Mouse (Mus musculus): ENCODE data around the gene Stx4a. TPM values are rescaled to one million over a fixed set of nuclear protein-coding genes. Genes with fewer than 3 reads are reported as not detected.
"Not testable (repeated sequence)": the region's sequence is repeated elsewhere in the genome, so short reads cannot be mapped to it uniquely, and the experiment has no call there.

The Stx4a gene
- polyA plus RNA-seq, 1 experiment from 2014 or later = 18.9 TPM

DNA sequence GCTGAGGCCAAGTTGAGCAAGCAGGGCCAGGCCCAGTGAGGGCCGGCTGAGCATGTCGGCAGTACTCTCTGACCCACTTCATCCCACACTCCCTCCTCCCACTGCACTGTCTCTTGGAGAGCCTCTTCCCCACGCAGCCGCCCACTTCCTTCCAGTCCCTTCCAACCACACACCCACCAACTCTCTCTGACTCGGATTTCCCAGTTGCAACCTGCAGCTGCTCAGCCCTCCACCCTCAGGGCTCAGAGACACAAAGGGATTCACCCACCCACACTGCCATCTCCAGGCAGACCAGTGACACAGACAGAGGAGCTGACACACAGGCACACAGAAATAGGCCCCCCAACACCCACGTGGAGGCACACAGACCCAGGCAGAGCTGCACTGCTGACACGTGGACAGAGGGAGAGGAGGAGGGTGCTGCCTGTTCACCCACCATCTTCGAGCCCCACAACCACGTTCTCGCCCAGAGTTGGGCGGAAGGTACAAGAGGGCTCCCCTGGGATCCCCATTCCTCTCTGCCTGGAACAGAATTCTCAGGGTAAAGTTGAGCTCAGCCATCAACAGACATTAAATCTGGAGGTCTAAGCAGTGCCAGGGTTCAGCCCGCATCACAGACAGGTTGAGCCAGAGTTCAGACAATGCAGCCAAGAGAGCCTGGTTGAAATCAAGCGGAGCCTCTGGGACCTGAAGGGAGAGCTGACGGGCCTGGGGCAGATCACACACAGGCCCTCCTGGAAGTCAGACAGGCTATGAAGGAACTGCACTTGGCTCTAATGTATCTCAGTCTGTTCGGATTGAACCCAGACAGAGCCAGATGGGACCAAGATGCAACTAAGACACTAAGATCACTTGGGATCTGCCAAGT lies 7.9 kb upstream of the Stx4a start:
- no peak for ATAC-seq (ENCODE audit: low read depth)
- Histone ChIP-seq H3K27me3 (no peaks in the 10 kb centered on the region), H3K4me1 (replicated peaks) (peaks cover 6% of the 10 kb centered on the region; the same call in 1 of the 2 replicates), H3K4me2 (no peak overlapping the region), H3K36me3 (peaks cover 49% of the 10 kb centered on the region), H3K4me3 (no peak overlapping the region), H3K9me3 (no peaks in the 10 kb centered on the region), H3K27ac (replicated peaks) (no peak overlapping the region), H3K9ac (peak overlapping the region; percentile 26)
- WGBS = 66% methylated on average over 15 of the region's 15 CpGs

DNA sequence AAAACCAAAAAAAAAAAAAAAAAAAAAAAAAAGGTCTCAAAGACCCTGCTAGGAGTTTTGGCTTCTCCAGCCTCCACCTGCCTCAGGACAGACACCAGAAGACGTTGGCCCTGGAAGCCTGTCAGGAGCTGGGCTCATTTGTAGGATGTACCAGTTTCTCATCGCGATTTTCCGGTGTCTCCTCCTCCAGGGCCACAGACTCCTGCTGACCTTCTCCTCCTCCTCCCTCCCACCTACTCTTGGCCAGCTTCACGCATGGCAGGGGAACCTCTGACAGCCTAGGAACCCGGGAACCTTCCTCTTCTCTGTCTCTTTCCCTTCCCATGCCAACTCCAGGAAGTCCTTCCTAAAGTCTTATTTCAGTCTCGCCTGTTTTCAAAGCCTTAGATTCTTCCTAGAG lies 7.0 kb upstream of the Stx4a start:
- ATAC-seq (ENCODE audit: low read depth) = no peak
- H3K27ac ChIP-seq (replicated peaks) = no peak overlapping the region
- H3K4me1 ChIP-seq (replicated peaks) = peaks cover 12% of the 10 kb centered on the region; the same call in 1 of the 2 replicates
- no peak overlapping the region for H3K4me3 ChIP-seq
- no peaks in the 10 kb centered on the region for H3K9me3 ChIP-seq
- H3K27me3 ChIP-seq = no peaks in the 10 kb centered on the region
- H3K4me2 ChIP-seq = no peak overlapping the region
- WGBS = 79% methylated on average over 7 of the region's 7 CpGs
- H3K9ac ChIP-seq = no peak overlapping the region
- peaks cover 42% of the 10 kb centered on the region for H3K36me3 ChIP-seq

GRCm38 (mm10) chr7:127817776-127818175 lies 6.3 kb upstream of the Stx4a start:
- no peak overlapping the region for H3K4me2 ChIP-seq
- H3K4me3 ChIP-seq = no peak overlapping the region
- no peak overlapping the region for H3K9ac ChIP-seq
- no peak overlapping the region for H3K27ac ChIP-seq (replicated peaks)
- 91% methylated on average over 5 of the region's 5 CpGs for WGBS
- no peak for ATAC-seq (ENCODE audit: low read depth)
- peaks cover 35% of the 10 kb centered on the region for H3K36me3 ChIP-seq
- H3K4me1 ChIP-seq (replicated peaks) = peaks cover 18% of the 10 kb centered on the region
- no peaks in the 10 kb centered on the region for H3K27me3 ChIP-seq
- no peaks in the 10 kb centered on the region for H3K9me3 ChIP-seq

- Histone ChIP-seq H3K9ac (no peak overlapping the region), H3K4me3 (no peak overlapping the region), H3K27ac (replicated peaks) (no peak overlapping the region), H3K36me3 (peaks cover 9% of the 10 kb centered on the region; the same call in 1 of the 2 replicates), H3K4me2 (no peak overlapping the region), H3K4me1 (replicated peaks) (peaks cover 38% of the 10 kb centered on the region), H3K9me3 (no peaks in the 10 kb centered on the region), H3K27me3 (no peaks in the 10 kb centered on the region)
- 76% methylated on average over 13 of the region's 13 CpGs for WGBS
- no peak for ATAC-seq (ENCODE audit: low read depth)
These were observed 3.1 kb upstream of the Stx4a start for GRCm38 (mm10) chr7:127820836-127821509.

- H3K4me3 ChIP-seq = no peak overlapping the region
- no peak for ATAC-seq (ENCODE audit: low read depth)
- peaks cover 8% of the 10 kb centered on the region; the same call in 1 of the 2 replicates for H3K36me3 ChIP-seq
- H3K4me2 ChIP-seq = no peak overlapping the region
- no peak overlapping the region for H3K9ac ChIP-seq
- no peaks in the 10 kb centered on the region for H3K27me3 ChIP-seq
- H3K4me1 ChIP-seq (replicated peaks) = peaks cover 38% of the 10 kb centered on the region
- no peaks in the 10 kb centered on the region for H3K9me3 ChIP-seq
- no peak overlapping the region for H3K27ac ChIP-seq (replicated peaks)
- 90% methylated on average over 3 of the region's 3 CpGs for WGBS
These were observed 1.6 kb upstream of the Stx4a start for GRCm38 (mm10) chr7:127822494-127822893.

DNA sequence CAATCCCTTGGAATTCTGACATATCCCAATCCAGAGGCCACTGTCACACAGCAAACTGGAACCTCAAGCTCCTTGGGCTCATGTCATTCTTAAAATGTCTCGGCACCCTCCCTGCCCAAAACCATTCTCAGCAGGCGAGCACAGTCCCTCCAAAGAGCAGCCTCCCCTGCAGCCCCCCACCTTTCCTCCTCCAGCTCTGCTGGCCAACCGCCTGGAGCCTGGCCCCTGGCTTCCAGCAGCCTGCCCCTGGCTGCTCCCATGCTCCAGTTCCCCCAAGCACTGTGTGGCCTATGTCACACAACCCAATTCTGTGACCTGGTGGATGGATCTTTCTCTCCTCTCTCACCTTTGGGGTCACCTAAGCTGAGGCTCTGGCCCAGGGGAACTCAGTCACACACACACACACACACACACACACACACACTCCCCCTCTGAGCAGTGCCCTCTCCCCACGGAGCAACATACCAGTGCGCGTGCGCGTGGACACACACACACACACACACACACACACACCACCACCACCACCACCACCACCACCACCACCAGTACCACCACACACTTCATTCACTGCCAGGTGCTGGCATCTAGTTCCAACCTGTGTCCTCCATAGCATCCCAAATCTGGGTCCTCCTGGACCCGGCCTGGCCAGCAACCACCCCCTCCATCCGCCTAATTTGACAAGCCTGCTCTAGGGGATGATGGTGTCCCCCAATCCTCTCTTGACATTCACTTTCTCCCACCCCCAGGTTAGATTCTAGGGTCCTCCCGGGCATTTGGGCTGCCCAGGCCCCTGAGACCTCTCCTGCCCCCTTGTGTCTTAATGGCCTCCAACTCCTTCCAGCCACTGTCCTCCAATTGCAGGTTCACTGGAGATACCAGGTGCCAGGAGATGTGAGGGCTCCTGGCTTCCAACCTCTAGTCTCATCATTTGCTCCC lies 590 bp upstream of the Stx4a start:
- ATAC-seq (ENCODE audit: low read depth) = peak; percentile 20; the same call in 1 of the 2 replicates

GRCm38 (mm10) chr7:127835550-127835949 lies 11.5 kb downstream of the Stx4a start:
- Histone ChIP-seq H3K4me3 (no peak overlapping the region), H3K9me3 (no peaks in the 10 kb centered on the region), H3K27ac (replicated peaks) (no peak overlapping the region), H3K27me3 (no peaks in the 10 kb centered on the region), H3K4me1 (replicated peaks) (peaks cover 4% of the 10 kb centered on the region), H3K4me2 (no peak overlapping the region), H3K36me3 (no peaks in the 10 kb centered on the region), H3K9ac (no peak overlapping the region)
- no peak for ATAC-seq (ENCODE audit: low read depth)
- 87% methylated on average over 2 of the region's 2 CpGs for WGBS

More for the DNA sequence above, 590 bp upstream of the Stx4a start:
- no peaks in the 10 kb centered on the region for H3K27me3 ChIP-seq
- H3K9ac ChIP-seq = peak overlapping the region; percentile 96
- peak overlapping the region; percentile 93 for H3K27ac ChIP-seq (replicated peaks)
- peaks cover 3% of the 10 kb centered on the region; the same call in 1 of the 2 replicates for H3K36me3 ChIP-seq
- H3K9me3 ChIP-seq = no peaks in the 10 kb centered on the region
- peak overlapping the region; percentile 76 for H3K4me3 ChIP-seq
- 57% methylated on average over 6 of the region's 11 CpGs for WGBS
- peaks cover 38% of the 10 kb centered on the region for H3K4me1 ChIP-seq (replicated peaks)
- peak overlapping the region; percentile 79 for H3K4me2 ChIP-seq

- Histone ChIP-seq H3K9me3 (no peaks in the 10 kb centered on the region), H3K27ac (replicated peaks) (no peak overlapping the region), H3K27me3 (no peaks in the 10 kb centered on the region), H3K4me3 (no peak overlapping the region), H3K36me3 (no peaks in the 10 kb centered on the region), H3K4me2 (no peak overlapping the region), H3K9ac (no peak overlapping the region), H3K4me1 (replicated peaks) (peaks cover 11% of the 10 kb centered on the region)
- WGBS = 95% methylated on average over 5 of the region's 5 CpGs
- no peak for ATAC-seq (ENCODE audit: low read depth)
These were observed 13.4 kb downstream of the Stx4a start for GRCm38 (mm10) chr7:127837473-127837872.

- WGBS = 71% methylated on average over 4 of the region's 4 CpGs
- not testable (repeated sequence) for ATAC-seq (ENCODE audit: low read depth); H3K27me3 ChIP-seq; H3K4me2 ChIP-seq; H3K9me3 ChIP-seq; H3K9ac ChIP-seq; H3K27ac ChIP-seq (replicated peaks); H3K4me3 ChIP-seq; H3K36me3 ChIP-seq
- H3K4me1 ChIP-seq (replicated peaks) = peaks cover 15% of the 10 kb centered on the region
These were observed 13.8 kb downstream of the Stx4a start for GRCm38 (mm10) chr7:127837878-127838277.

GRCm38 (mm10) chr7:127840031-127840430 lies 15.9 kb downstream of the Stx4a start:
- WGBS = 90% methylated on average over 2 of the region's 2 CpGs
- H3K9me3 ChIP-seq; H3K9ac ChIP-seq; H3K27me3 ChIP-seq; ATAC-seq (ENCODE audit: low read depth); H3K4me3 ChIP-seq; H3K36me3 ChIP-seq; H3K27ac ChIP-seq (replicated peaks): not testable (repeated sequence)
- peaks cover 17% of the 10 kb centered on the region for H3K4me1 ChIP-seq (replicated peaks)
- peak overlapping the region; percentile 99 for H3K4me2 ChIP-seq

GRCm38 (mm10) chr7:127840886-127841285 lies 16.8 kb downstream of the Stx4a start:
- ATAC-seq (ENCODE audit: low read depth) = peak; percentile 16; the same call in 1 of the 2 replicates
- Histone ChIP-seq H3K4me2 (peak overlapping the region; percentile 99), H3K36me3 (peaks cover 6% of the 10 kb centered on the region; the same call in 1 of the 2 replicates), H3K4me1 (replicated peaks) (peaks cover 17% of the 10 kb centered on the region), H3K9me3 (no peaks in the 10 kb centered on the region), H3K4me3 (peak overlapping the region; percentile 70), H3K27ac (replicated peaks) (peak overlapping the region; percentile 91), H3K27me3 (no peaks in the 10 kb centered on the region), H3K9ac (peak overlapping the region; percentile 77)
- WGBS = 5% methylated on average over 15 of the region's 15 CpGs
